Mouse (Mus musculus) R1 (cell line): ENCODE measurements around the gene Paqr5.

ENCODE experiments used
- DNase-seq: peaks from one replicate; pipeline ENCODE4 v3.0.0-alpha.2; 2018; ENCODE audit warnings: low read depth, low spot score

Paqr5 gene

GRCm38 (mm10) chr9:62026600-62026999 lies at the start of gene Paqr5:
Gene Paqr5 (minus strand): TSS chr9:62026856.
- peak; percentile 63 for DNase-seq

GRCm38 (mm10) chr9:62062234-62062633 lies 35.6 kb upstream of the Paqr5 start:
- DNase-seq, result no peak

GRCm38 (mm10) chr9:62060431-62060830 lies 33.8 kb upstream of the Paqr5 start:
- DNase-seq, result no peak

GRCm38 (mm10) chr9:62059941-62060340 lies 33.3 kb upstream of the Paqr5 start:
- peak; percentile 30 for DNase-seq

GRCm38 (mm10) chr9:62057881-62058506 lies 31.3 kb upstream of the Paqr5 start:
- DNase-seq, result no peak

GRCm38 (mm10) chr9:62056206-62056605 lies 29.6 kb upstream of the Paqr5 start:
- DNase-seq, result no peak

- peak; percentile 61 for DNase-seq
Measured at GRCm38 (mm10) chr9:62050801-62051200, 24.1 kb upstream of the Paqr5 start.

GRCm38 (mm10) chr9:62049166-62049565 lies 22.5 kb upstream of the Paqr5 start:
- no peak for DNase-seq

GRCm38 (mm10) chr9:62042167-62042566 lies 15.5 kb upstream of the Paqr5 start:
- no peak for DNase-seq

GRCm38 (mm10) chr9:62040008-62040608 lies 13.5 kb upstream of the Paqr5 start:
- peak; percentile 84 for DNase-seq

- DNase-seq, result peak; percentile 54
Measured at GRCm38 (mm10) chr9:62035806-62036205, 9.2 kb upstream of the Paqr5 start.

GRCm38 (mm10) chr9:62032206-62032605 lies 5.5 kb upstream of the Paqr5 start:
- DNase-seq, result peak; percentile 79

GRCm38 (mm10) chr9:62028072-62028471 lies 1.4 kb upstream of the Paqr5 start:
- no peak for DNase-seq

- no peak for DNase-seq
Measured at GRCm38 (mm10) chr9:62025056-62025455, 1.6 kb downstream of the Paqr5 start.

GRCm38 (mm10) chr9:62023879-62024278 lies 2.8 kb downstream of the Paqr5 start:
- no peak for DNase-seq

GRCm38 (mm10) chr9:62022961-62023680 lies 3.5 kb downstream of the Paqr5 start:
- no peak for DNase-seq

- DNase-seq, result no peak
Measured at GRCm38 (mm10) chr9:62021583-62022120, 5.0 kb downstream of the Paqr5 start.

GRCm38 (mm10) chr9:62020259-62020658 lies 6.4 kb downstream of the Paqr5 start:
- DNase-seq, result no peak

- DNase-seq, result no peak
Measured at GRCm38 (mm10) chr9:62018229-62019093, 8.2 kb downstream of the Paqr5 start.

GRCm38 (mm10) chr9:62017329-62017728 lies 9.3 kb downstream of the Paqr5 start:
- DNase-seq, result no peak

- peak; percentile 32 for DNase-seq
Measured at GRCm38 (mm10) chr9:62015504-62015903, 11.2 kb downstream of the Paqr5 start.
